Mouse (Mus musculus) left cerebral cortex, adult 11 months (tissue): ENCODE measurements around the gene G2e3.

ENCODE experiments used
- DNase-seq: peaks from one replicate; pipeline ENCODE4 v3.0.0; 2022; ENCODE audit warnings: low spot score

Gene G2e3

GRCm38 (mm10) chr12:51347988-51348697 lies at the start of gene G2e3:
Gene G2e3 (plus strand): TSS chr12:51348061.
- peak; percentile 58 for DNase-seq

- no peak for DNase-seq
Observed at GRCm38 (mm10) chr12:51323604-51324003, 24.3 kb upstream of the G2e3 start.

- no peak for DNase-seq
Observed at GRCm38 (mm10) chr12:51326819-51327218, 21.0 kb upstream of the G2e3 start.

- no peak for DNase-seq
Observed at GRCm38 (mm10) chr12:51337014-51337413, 10.8 kb upstream of the G2e3 start.

GRCm38 (mm10) chr12:51346121-51346520 lies 1.7 kb upstream of the G2e3 start:
- DNase-seq: no peak

- no peak for DNase-seq
Observed at GRCm38 (mm10) chr12:51348698-51348998, 787 bp downstream of the G2e3 start.

GRCm38 (mm10) chr12:51355296-51355695 lies 7.4 kb downstream of the G2e3 start:
- no peak for DNase-seq

GRCm38 (mm10) chr12:51361294-51361693 lies 13.4 kb downstream of the G2e3 start:
- DNase-seq: no peak

- no peak for DNase-seq
Observed at GRCm38 (mm10) chr12:51362898-51363297, 15.0 kb downstream of the G2e3 start.

- DNase-seq: no peak
Observed at GRCm38 (mm10) chr12:51368504-51368903, 20.6 kb downstream of the G2e3 start.

- peak; percentile 88 for DNase-seq
Observed at GRCm38 (mm10) chr12:51377003-51377887, 29.4 kb downstream of the G2e3 start, which contains the start of gene Scfd1. Gene Scfd1 (plus strand): TSS chr12:51377510.

GRCm38 (mm10) chr12:51377888-51378190 lies 30.0 kb downstream of the G2e3 start:
- no peak for DNase-seq

- no peak for DNase-seq
Observed at GRCm38 (mm10) chr12:51399871-51400270, 52.0 kb downstream of the G2e3 start.

- no peak for DNase-seq
Observed at GRCm38 (mm10) chr12:51402060-51402698, 54.3 kb downstream of the G2e3 start.

- no peak for DNase-seq
Observed at GRCm38 (mm10) chr12:51403987-51404586, 56.2 kb downstream of the G2e3 start.

- DNase-seq: no peak
Observed at GRCm38 (mm10) chr12:51411362-51411761, 63.5 kb downstream of the G2e3 start.
